Mouse (Mus musculus) brain, embryonic 14.5 days (tissue): ENCODE results near the gene Bcor.

Source experiments
- CTCF ChIP-seq: fragments of 200-500 bp; IDR thresholded peaks from 2 replicates; pipeline ENCODE4 v1.5.1; 2012; ENCODE audit warnings: inconsistent platforms, mild to moderate bottlenecking, moderate library complexity, borderline replicate concordance; ENCODE audit not compliant: insufficient read depth, insufficient read length; ENCODE audit errors: extremely low read depth
- POLR2A ChIP-seq: fragments of 200-500 bp; IDR thresholded peaks from 2 replicates; pipeline ENCODE4 v1.6.1; 2012; ENCODE audit warnings: mild to moderate bottlenecking, inconsistent platforms, borderline replicate concordance; ENCODE audit not compliant: poor library complexity, insufficient read depth, insufficient read length, severe bottlenecking; ENCODE audit errors: extremely low read depth

GRCm38 (mm10) chrX:12137121-12137521 lies 23.0 kb downstream of the Bcor start:
- TF ChIP-seq POLR2A: no peak
- no peak for TF ChIP-seq CTCF
